Mouse (Mus musculus) ovary, postnatal 10 days (tissue): ENCODE measurements around the gene 1190007I07Rik.
"Not testable (repeated sequence)": the region's sequence is repeated elsewhere in the genome, so short reads cannot be mapped to it uniquely, and the experiment has no call there.

ENCODE experiments used
- DNase-seq: peaks from one replicate; pipeline ENCODE4 v3.0.0; 2022; ENCODE audit warnings: low spot score

1190007I07Rik gene

GRCm38 (mm10) chr10:82629111-82629585 lies 6.1 kb upstream of the 1190007I07Rik start:
- DNase-seq = no peak

- DNase-seq = not testable (repeated sequence)
These were observed 515 bp upstream of the 1190007I07Rik start for GRCm38 (mm10) chr10:82623553-82623932.

GRCm38 (mm10) chr10:82622235-82622634 lies 793 bp downstream of the 1190007I07Rik start:
- no peak for DNase-seq

GRCm38 (mm10) chr10:82594421-82594820 lies 28.6 kb downstream of the 1190007I07Rik start:
- not testable (repeated sequence) for DNase-seq

GRCm38 (mm10) chr10:82589673-82590072 lies 33.4 kb downstream of the 1190007I07Rik start:
- DNase-seq = not testable (repeated sequence)

- DNase-seq = not testable (repeated sequence)
These were observed 51.9 kb downstream of the 1190007I07Rik start for GRCm38 (mm10) chr10:82571091-82571490.
